Mouse (Mus musculus) lung, postnatal 0 days (tissue): ENCODE results near the gene Art4.

Experiments
- CTCF ChIP-seq: IDR thresholded peaks from 2 replicates; pipeline ENCODE4 v1.5.1; 2016; ENCODE audit warnings: antibody characterized with exemption, mild to moderate bottlenecking
- EP300 ChIP-seq: IDR thresholded peaks from 2 replicates; pipeline ENCODE4 v1.6.1; 2016; ENCODE audit warnings: antibody characterized with exemption, mild to moderate bottlenecking, control low read depth

DNA sequence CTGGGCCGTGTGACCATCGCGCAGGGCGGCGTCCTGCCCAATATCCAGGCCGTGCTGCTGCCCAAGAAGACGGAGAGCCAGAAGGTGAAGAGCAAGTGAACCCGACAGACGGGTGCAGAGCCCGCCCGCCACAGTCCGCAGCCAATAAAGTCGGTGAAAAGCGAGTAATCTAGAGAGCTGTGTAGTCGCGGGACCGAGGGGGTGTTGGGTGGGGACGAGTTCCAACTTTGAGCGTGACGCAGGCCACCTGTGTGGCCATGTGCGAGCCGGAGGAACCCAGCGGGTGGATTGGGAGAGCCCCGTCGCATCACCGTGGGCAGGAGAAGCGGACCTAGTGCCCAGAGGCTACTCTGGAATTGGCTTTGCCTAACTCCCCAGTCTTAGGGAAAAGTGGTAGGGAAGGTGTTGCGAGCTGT, 48.9 kb downstream of the Art4 start:
- TF ChIP-seq CTCF (no peak), EP300 (no peak)
